Mouse (Mus musculus): ENCODE results near the gene Tnxb. TPM values are rescaled to one million over a fixed set of nuclear protein-coding genes. Genes with fewer than 3 reads are reported as not detected.

Tnxb gene
- polyA plus RNA-seq, 1 experiment from 2014 or later: 0.04 TPM

- H3K4me3 ChIP-seq: no peak overlapping the region
- no peaks in the 10 kb centered on the region; the same call in 1 of the 2 replicates for H3K9me3 ChIP-seq
- H3K27ac ChIP-seq: 0 out of 2 replicates have a peak overlapping the region, but pooled peaks have one; percentile 0
- H3K36me3 ChIP-seq: peaks cover 42% of the 10 kb centered on the region
- no peak for DNase-seq (ENCODE audit: low spot score)
- H3K27me3 ChIP-seq (ENCODE audit: insufficient read depth, poor library complexity, severe bottlenecking): peaks cover 22% of the 10 kb centered on the region
- H3K4me1 ChIP-seq: peaks cover 41% of the 10 kb centered on the region
- 53% methylated on average over 4 of the region's 4 CpGs for WGBS
These were observed 14.7 kb upstream of the Tnxb start for GRCm38 (mm10) chr17:34655581-34655991.

DNA sequence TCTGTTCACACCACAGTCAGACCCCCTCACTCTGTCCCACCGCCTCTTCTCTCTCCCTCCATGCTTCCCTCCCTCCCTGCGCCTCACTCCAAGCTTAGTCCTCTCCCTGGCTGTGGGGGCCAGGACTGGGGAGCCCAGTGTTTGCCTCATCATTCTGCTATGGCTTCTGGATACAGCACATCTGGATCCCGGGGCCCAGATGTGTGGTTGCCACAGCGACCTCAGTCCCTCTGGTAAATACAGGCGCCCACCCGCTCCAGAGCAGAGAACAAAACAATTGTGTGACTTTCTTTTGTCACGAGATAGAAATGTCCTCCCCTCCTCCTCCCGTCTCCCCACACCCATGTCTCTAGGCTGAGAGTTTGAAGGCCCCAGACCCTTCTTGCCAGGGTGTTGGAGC lies 13.7 kb upstream of the Tnxb start:
- Histone ChIP-seq H3K9me3 (no peaks in the 10 kb centered on the region), H3K4me1 (peaks cover 52% of the 10 kb centered on the region), H3K27ac (peak overlapping the region; percentile 32; the same call in 1 of the 2 replicates), H3K27me3 (ENCODE audit: insufficient read depth, poor library complexity, severe bottlenecking) (peaks cover 33% of the 10 kb centered on the region), H3K36me3 (peaks cover 31% of the 10 kb centered on the region), H3K4me3 (no peak overlapping the region)
- DNase-seq (ENCODE audit: low spot score): no peak
- 73% methylated on average over 8 of the region's 8 CpGs for WGBS

DNA sequence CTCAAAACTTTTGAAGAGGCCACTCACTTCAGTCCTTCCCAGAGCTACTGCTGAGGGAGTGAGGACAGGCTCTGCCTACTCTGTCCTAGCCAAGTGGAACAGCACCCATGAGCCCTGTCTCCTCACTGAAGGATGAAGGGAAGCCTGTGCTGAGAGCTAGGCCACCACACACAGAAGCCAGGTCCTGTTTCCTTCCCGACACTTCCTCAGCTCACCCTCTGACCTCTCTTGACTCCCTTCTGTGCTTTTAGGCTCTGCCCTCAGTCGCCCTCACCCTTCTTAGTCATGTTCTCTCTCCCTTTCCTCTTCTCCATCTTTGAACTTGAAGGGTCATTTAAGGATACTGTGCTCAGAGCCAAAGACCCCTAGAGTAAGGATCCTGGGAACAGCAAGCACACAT lies 13.1 kb upstream of the Tnxb start:
- Histone ChIP-seq H3K27ac (no peak overlapping the region), H3K36me3 (peaks cover 25% of the 10 kb centered on the region), H3K9me3 (no peaks in the 10 kb centered on the region), H3K4me3 (no peak overlapping the region), H3K4me1 (peaks cover 52% of the 10 kb centered on the region), H3K27me3 (ENCODE audit: insufficient read depth, poor library complexity, severe bottlenecking) (peaks cover 33% of the 10 kb centered on the region)
- WGBS: 27% methylated on average over 2 of the region's 2 CpGs
- DNase-seq (ENCODE audit: low spot score): no peak

DNA sequence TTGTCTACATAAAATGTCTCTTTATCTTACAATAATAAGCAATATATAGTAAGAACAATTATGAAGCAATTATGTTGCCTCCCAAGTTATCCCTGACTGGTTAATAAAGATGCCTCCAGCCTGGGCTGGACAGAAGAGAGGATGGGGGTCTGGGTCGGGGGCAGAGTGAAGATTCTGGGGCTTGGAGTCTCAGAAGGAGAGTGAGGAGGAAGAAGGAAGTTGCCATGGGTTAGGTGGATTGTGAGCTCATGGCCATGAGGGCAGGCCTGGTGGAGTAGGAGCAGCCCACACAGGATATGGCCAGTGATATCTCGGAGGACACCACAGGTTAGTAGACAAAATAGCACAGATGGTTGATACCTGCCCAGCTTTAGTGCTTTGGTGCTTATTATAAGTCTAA lies 12.2 kb upstream of the Tnxb start:
- DNase-seq (ENCODE audit: low spot score): no peak
- Histone ChIP-seq H3K4me3 (no peak overlapping the region), H3K27me3 (ENCODE audit: insufficient read depth, poor library complexity, severe bottlenecking) (peaks cover 41% of the 10 kb centered on the region), H3K9me3 (no peaks in the 10 kb centered on the region), H3K4me1 (peaks cover 52% of the 10 kb centered on the region), H3K27ac (no peak overlapping the region), H3K36me3 (peaks cover 16% of the 10 kb centered on the region)
- 70% methylated on average over 2 of the region's 2 CpGs for WGBS

DNA sequence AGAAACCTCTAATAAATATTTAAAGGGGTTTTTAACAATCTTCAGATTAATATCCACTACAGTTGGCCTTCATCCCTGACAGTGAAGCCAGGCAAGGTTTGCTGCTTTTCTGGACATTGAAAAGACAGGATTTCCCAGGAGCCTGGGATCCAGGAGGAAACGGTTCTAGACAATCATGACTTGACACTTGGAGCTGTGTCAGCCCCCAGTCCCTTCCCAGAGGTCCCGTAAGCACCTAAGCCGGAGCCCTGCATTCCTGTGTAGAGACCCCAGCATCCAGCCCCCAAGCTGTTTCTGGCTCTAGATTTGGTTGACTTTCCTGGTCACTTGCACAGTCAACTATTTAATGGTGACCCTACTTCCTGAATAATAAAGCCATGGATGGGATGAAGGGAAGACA lies 11.7 kb upstream of the Tnxb start:
- no peak for DNase-seq (ENCODE audit: low spot score)
- Histone ChIP-seq H3K36me3 (peaks cover 12% of the 10 kb centered on the region; the same call in 1 of the 2 replicates), H3K9me3 (no peaks in the 10 kb centered on the region), H3K27ac (no peak overlapping the region), H3K4me3 (no peak overlapping the region), H3K27me3 (ENCODE audit: insufficient read depth, poor library complexity, severe bottlenecking) (peaks cover 45% of the 10 kb centered on the region), H3K4me1 (peaks cover 52% of the 10 kb centered on the region)
- WGBS: 71% methylated on average over 3 of the region's 3 CpGs

- no peak for DNase-seq (ENCODE audit: low spot score)
- H3K27ac ChIP-seq: no peak overlapping the region
- H3K36me3 ChIP-seq: peaks cover 4% of the 10 kb centered on the region; the same call in 1 of the 2 replicates
- no peak overlapping the region; the same call in 1 of the 2 replicates for H3K4me3 ChIP-seq
- peaks cover 50% of the 10 kb centered on the region for H3K4me1 ChIP-seq
- no peaks in the 10 kb centered on the region for H3K9me3 ChIP-seq
- WGBS: 48% methylated on average over 12 of the region's 12 CpGs
- H3K27me3 ChIP-seq (ENCODE audit: insufficient read depth, poor library complexity, severe bottlenecking): peaks cover 53% of the 10 kb centered on the region
These were observed 11.0 kb upstream of the Tnxb start for GRCm38 (mm10) chr17:34659181-34659896.

DNA sequence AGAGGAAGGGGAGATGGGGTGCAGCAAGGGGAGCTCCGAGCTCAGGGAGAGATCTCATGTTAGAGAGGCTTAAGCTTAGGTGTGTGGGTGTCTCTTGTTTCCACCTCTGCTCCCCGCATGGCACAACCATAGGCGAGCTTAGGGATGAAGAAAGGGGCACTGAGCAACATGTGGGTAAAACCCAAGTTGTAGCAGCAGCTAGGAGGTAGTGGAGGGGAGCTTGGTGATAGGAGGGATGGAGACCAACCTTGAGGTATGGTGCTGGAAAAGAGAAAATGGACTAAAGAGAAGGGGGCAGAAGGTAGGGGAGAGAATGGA lies 10.5 kb upstream of the Tnxb start:
- Histone ChIP-seq H3K27ac (no peak overlapping the region), H3K36me3 (no peaks in the 10 kb centered on the region), H3K9me3 (no peaks in the 10 kb centered on the region), H3K4me1 (peaks cover 45% of the 10 kb centered on the region), H3K27me3 (ENCODE audit: insufficient read depth, poor library complexity, severe bottlenecking) (peaks cover 54% of the 10 kb centered on the region), H3K4me3 (no peak overlapping the region; the same call in 1 of the 2 replicates)
- 56% methylated on average over 3 of the region's 3 CpGs for WGBS
- DNase-seq (ENCODE audit: low spot score): no peak

DNA sequence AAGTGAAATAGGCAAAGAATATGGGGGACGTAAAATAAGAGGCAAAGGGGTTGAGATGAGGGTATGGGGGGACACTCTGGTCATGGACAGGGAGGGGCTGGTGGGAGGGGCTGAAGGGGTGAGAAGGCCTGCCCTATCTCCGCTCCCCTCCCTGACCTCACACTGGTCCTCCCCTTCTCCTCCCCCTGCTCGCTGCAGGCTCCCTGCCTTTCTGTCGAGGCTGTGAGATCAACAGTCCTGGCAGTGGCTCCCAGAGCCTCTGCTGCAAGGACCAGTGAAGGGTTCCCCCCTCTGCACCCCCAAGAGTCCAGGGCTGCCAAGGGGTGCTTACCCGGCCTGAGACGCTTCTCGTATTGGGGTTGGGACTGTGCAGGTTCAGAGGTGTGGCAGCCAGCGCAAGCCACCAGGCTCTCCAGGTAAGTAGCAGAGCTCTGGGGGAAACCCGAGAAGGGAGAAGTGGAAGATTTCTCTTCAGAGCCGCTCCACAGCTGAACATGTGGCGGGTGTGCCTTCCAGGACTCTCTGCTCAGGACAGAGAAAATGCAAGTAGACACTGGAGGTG lies 10.0 kb upstream of the Tnxb start:
- H3K27me3 ChIP-seq (ENCODE audit: insufficient read depth, poor library complexity, severe bottlenecking): peaks cover 54% of the 10 kb centered on the region
- H3K36me3 ChIP-seq: no peaks in the 10 kb centered on the region
- H3K9me3 ChIP-seq: no peaks in the 10 kb centered on the region
- WGBS: 41% methylated on average over 9 of the region's 11 CpGs
- H3K27ac ChIP-seq: no peak overlapping the region
- peaks cover 40% of the 10 kb centered on the region for H3K4me1 ChIP-seq
- no peak for DNase-seq (ENCODE audit: low spot score)
- no peak overlapping the region for H3K4me3 ChIP-seq

DNA sequence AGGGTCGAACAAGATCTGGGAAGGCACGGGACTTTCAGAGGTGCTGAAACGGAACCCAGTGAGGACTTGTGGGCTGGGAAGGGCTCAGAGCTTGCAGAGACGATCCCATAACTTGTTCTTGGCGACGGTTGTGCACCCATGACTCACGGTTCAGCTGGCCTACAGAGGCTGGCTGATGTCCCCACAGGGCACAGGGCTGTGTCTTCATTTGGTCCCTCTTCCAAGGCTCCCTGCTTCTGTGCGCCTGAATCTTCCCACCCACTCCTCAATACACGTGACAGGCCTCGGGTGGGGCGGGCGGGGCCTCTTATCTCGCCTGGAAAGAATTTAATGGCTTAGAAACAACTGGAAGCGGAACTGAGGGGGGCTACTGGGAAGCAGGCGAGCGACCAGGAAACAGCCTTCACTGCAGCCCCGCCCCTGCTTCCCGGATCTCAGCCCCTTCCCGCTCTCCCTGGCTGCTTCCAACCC lies 9.2 kb upstream of the Tnxb start:
- no peak for DNase-seq (ENCODE audit: low spot score)
- WGBS: 9% methylated on average over 19 of the region's 19 CpGs
- H3K27ac ChIP-seq: 0 out of 2 replicates have a peak overlapping the region, but pooled peaks have one; percentile 16
- peaks cover 32% of the 10 kb centered on the region for H3K4me1 ChIP-seq
- H3K27me3 ChIP-seq (ENCODE audit: insufficient read depth, poor library complexity, severe bottlenecking): peaks cover 62% of the 10 kb centered on the region
- no peaks in the 10 kb centered on the region for H3K9me3 ChIP-seq
- H3K36me3 ChIP-seq: no peaks in the 10 kb centered on the region
- peak overlapping the region; percentile 43 for H3K4me3 ChIP-seq

GRCm38 (mm10) chr17:34662468-34662867 lies 7.9 kb upstream of the Tnxb start:
- no peaks in the 10 kb centered on the region for H3K9me3 ChIP-seq
- no peak overlapping the region for H3K27ac ChIP-seq
- no peak overlapping the region for H3K4me3 ChIP-seq
- H3K27me3 ChIP-seq (ENCODE audit: insufficient read depth, poor library complexity, severe bottlenecking): peaks cover 62% of the 10 kb centered on the region
- WGBS: 77% methylated on average over 1 of the region's 1 CpGs
- DNase-seq (ENCODE audit: low spot score): no peak
- H3K4me1 ChIP-seq: peaks cover 24% of the 10 kb centered on the region
- no peaks in the 10 kb centered on the region for H3K36me3 ChIP-seq

- H3K36me3 ChIP-seq: no peaks in the 10 kb centered on the region
These were observed 7.4 kb upstream of the Tnxb start for GRCm38 (mm10) chr17:34662978-34663377.

GRCm38 (mm10) chr17:34663558-34663957 lies 6.8 kb upstream of the Tnxb start:
- 48% methylated on average over 1 of the region's 1 CpGs for WGBS
- Histone ChIP-seq H3K27me3 (ENCODE audit: insufficient read depth, poor library complexity, severe bottlenecking) (peaks cover 60% of the 10 kb centered on the region), H3K4me3 (no peak overlapping the region), H3K4me1 (peaks cover 24% of the 10 kb centered on the region), H3K27ac (no peak overlapping the region), H3K36me3 (no peaks in the 10 kb centered on the region), H3K9me3 (no peaks in the 10 kb centered on the region)
- no peak for DNase-seq (ENCODE audit: low spot score)

More at GRCm38 (mm10) chr17:34662978-34663377, 7.4 kb upstream of the Tnxb start:
- no peak for DNase-seq (ENCODE audit: low spot score)
- Histone ChIP-seq H3K4me3 (no peak overlapping the region), H3K27me3 (ENCODE audit: insufficient read depth, poor library complexity, severe bottlenecking) (peaks cover 62% of the 10 kb centered on the region), H3K4me1 (peaks cover 24% of the 10 kb centered on the region), H3K27ac (no peak overlapping the region), H3K9me3 (no peaks in the 10 kb centered on the region)
- WGBS: 83% methylated on average over 8 of the region's 8 CpGs

- H3K4me3 ChIP-seq: no peak overlapping the region
- WGBS: 68% methylated on average over 7 of the region's 7 CpGs
- H3K9me3 ChIP-seq: no peaks in the 10 kb centered on the region
- H3K27ac ChIP-seq: no peak overlapping the region
- H3K27me3 ChIP-seq (ENCODE audit: insufficient read depth, poor library complexity, severe bottlenecking): peaks cover 58% of the 10 kb centered on the region
- no peak for DNase-seq (ENCODE audit: low spot score)
- peaks cover 20% of the 10 kb centered on the region for H3K4me1 ChIP-seq
- H3K36me3 ChIP-seq: no peaks in the 10 kb centered on the region
These were observed 5.9 kb upstream of the Tnxb start for GRCm38 (mm10) chr17:34664472-34664871.

All from heart, embryonic 10.5 days (tissue).